Mouse (Mus musculus) bone marrow, adult 2 months (tissue): ENCODE results near the gene Il2rg.

ENCODE experiments used
- CTCF ChIP-seq: fragments of 200-500 bp; IDR thresholded peaks from 2 replicates; pipeline ENCODE4 v1.5.1; 2011; ENCODE audit warnings: low read length, control low read depth; ENCODE audit not compliant: control insufficient read depth, insufficient read depth
- POLR2A ChIP-seq: fragments of 200-500 bp; IDR thresholded peaks from 2 replicates; pipeline ENCODE4 v1.6.1; 2011; ENCODE audit warnings: low read depth, mild to moderate bottlenecking, control low read depth, low read length, borderline replicate concordance; ENCODE audit not compliant: control insufficient read depth

GRCm38 (mm10) chrX:101268755-101269124 lies 685 bp upstream of the Il2rg start, which contains the start of gene Gm20489:
- TF ChIP-seq CTCF (no peak), POLR2A (no peak)
